Mouse (Mus musculus) frontal cortex, adult 2 months (tissue): Measurements from ENCODE around the gene Boc. TPM values are rescaled to one million over a fixed set of nuclear protein-coding genes. Genes with fewer than 3 reads are reported as not detected.

Experiments
- DNase-seq, 2 experiments: peaks; one replicate each; pipeline ENCODE4 v3.0.0; 2022; ENCODE audit warnings: low spot score in 1 of 2; ENCODE audit errors: extremely low spot score in 1 of 2
- polyA plus RNA-seq: library from polyadenylated mRNA; depleted of rRNA; stranded (reverse); fragments of >200 nt; gene quantifications from 2 replicates; pipeline ENCODE4 v1.2.3, GENCODE M21; 2012; rRNA removed

Boc gene
- 7.9 and 8.5 TPM in 2 replicates for polyA plus RNA-seq

- DNase-seq: peak in 1 of 2 experiments; percentile 70
These were observed at the start of gene Boc for GRCm38 (mm10) chr16:44558471-44559329. Gene Boc, minus strand, starts transcription at chr16:44558897.

GRCm38 (mm10) chr16:44606643-44607042 is 47.9 kb upstream of the Boc start:
- DNase-seq: no peak

DNA sequence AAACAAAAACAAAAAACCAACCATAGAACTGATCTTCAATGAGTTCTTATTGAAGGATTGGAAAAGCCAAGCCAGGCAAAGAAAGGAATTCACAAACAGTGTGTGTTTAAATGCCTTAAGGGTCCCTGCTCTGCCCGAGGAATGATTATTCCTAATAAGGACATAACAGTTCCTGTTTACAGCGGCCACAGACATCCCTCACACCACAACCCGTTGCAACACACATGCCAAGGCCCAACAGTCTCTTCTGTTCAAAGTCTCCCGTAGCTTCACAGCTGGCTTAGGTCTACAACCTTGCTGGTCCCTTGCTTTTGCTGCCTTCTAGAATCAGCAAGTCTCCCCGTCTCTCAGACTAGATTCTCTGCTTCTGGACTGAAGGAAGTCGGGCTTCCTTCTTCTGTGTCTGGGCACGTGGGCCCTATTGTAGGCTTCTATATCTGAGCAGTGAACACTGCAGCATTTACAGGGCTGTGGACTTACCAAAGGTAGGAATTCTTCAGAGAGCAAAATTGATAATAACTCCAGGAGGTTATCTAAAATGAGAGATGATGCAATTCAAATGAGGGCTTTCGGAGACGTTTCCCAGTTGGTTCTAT is 45.4 kb upstream of the Boc start:
- DNase-seq: no peak

DNA sequence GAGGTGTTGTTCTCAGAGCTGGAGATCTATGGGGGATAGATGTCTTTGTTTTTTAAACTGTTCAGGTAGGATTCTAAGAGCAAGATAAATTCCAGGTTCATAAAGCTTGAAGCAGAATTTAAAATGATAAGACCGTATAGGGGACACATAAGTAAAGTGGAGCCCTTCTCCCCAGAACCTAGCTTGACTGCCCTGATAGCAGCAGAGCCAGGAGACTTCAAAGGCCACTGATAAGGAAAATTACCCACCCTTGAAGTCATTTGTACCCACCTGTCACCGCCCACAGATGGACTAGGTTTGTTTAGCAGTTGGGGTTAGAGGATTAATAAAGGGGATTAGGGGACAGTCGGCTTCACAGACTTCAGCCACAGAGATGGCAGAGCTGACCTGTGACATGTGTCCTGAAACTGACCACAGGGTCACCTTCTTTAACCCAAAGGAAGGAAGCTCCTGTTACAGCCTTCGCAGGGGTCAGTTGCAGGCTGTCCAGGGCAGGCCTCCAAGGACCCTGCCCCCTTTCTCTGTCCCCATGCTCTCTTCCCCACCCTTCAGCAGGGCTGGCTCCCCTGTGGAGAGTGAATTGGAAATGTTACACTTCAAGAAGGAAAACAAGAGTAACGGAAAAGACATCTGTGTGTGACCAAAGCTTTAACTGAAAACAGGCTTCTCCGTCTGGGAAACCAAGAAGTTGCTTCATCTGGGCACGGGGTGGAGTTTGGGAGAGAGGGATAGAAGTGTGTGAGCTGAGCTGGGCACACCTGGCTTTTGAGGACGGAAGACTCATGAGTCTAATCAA is 43.5 kb upstream of the Boc start:
- DNase-seq: no peak

- no peak for DNase-seq
These were observed 42.5 kb upstream of the Boc start for GRCm38 (mm10) chr16:44601182-44601581.

DNA sequence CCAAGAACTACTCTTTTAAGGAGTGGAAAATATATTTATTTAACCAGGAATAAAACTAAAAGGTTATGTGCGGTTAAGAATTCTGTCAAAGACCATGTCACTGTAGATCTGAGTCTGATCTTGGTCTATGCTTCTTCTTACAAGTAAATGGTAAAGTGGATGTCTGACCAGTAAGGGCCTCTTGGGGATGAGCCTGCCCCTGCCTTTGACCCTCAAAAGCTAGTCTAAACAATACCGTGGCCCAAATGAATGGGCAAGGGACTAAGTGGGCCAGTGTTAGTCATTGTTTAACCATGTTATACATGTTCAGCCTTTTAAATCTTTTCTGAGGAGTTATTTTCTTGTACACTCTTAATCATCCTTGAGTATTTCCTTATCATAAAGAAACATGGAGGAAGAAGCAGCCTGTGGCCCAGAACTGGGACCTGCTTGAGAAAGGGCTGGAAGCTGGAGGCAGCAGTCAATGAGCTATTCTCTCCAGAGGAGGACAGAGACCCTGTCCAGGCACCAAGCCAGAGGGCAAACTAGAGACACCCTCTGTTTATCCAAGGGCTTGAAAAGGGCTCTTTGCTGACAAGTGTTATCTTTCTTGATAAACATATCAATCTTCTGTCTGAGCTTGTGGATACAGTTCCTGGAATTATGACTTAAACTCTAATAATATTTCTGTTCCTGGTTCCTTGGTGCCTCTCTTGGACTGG is 38.6 kb upstream of the Boc start:
- DNase-seq: no peak

GRCm38 (mm10) chr16:44589506-44589905 is 30.8 kb upstream of the Boc start:
- DNase-seq: peak in 1 of 2 experiments; percentile 25

GRCm38 (mm10) chr16:44579421-44580024 is 20.8 kb upstream of the Boc start:
- DNase-seq: no peak

- no peak for DNase-seq
These were observed 19.9 kb upstream of the Boc start for GRCm38 (mm10) chr16:44578551-44578950.

- DNase-seq: no peak
These were observed 9.4 kb upstream of the Boc start for GRCm38 (mm10) chr16:44568056-44568455.

GRCm38 (mm10) chr16:44565328-44566210 is 6.9 kb upstream of the Boc start:
- DNase-seq: no peak

DNA sequence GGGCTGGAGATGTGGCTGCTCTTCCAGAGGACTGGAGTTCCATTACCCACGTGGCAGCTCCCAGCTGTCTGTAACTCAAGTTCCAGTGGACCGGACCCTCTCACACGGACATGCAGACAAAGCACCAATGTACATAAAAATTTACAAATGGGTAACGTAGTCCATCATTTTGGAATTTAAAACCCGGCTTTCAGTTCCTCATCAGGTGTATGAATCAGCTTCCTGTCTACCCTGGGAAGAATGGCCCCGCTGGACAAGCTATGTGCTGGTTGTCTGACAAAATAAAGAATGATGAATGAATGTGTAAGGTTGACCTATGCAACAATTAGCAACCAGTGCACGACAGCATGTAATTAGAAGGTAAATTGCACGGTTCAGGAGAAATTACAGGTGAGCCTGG is 5.7 kb upstream of the Boc start:
- DNase-seq: no peak

DNA sequence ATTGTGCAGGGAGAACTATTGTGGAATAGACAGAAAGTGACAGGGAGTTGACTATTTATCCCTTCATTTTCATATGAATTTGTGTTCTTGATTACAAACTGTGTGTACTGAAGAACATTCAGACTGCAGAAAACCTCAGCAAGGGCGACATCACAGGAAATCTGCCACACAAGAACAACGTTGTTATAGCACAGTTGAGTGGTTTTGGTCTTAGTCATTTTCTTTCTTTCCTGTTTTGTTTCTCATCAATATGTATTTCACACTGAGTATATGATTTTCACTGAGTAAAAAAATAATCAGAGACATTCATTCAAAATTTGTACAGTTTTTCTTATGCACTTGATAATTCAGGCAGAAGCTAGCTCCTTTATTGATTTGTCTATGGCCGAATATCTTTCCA is 3.4 kb upstream of the Boc start:
- no peak for DNase-seq

DNA sequence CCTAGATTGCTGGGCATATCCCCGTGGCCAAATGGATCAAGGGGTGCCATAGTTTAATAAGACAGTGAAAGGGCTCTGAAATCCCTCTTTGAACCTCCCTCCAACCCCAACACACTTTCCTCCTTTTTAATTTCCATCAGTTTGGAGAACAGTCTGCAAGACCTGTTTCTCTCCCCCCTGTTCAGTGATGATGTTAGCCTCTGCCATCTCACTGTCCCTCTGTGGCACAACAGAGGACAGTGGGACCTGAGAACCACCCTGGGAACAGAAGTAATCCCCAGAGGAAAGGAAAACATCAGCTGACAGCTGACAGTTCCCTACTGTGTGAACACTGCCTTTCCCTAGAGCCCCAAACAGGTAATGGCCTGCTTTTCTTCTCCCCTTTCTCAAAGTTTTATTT is 1.5 kb upstream of the Boc start:
- no peak for DNase-seq

GRCm38 (mm10) chr16:44559330-44559695 is 616 bp upstream of the Boc start:
- DNase-seq: no peak

DNA sequence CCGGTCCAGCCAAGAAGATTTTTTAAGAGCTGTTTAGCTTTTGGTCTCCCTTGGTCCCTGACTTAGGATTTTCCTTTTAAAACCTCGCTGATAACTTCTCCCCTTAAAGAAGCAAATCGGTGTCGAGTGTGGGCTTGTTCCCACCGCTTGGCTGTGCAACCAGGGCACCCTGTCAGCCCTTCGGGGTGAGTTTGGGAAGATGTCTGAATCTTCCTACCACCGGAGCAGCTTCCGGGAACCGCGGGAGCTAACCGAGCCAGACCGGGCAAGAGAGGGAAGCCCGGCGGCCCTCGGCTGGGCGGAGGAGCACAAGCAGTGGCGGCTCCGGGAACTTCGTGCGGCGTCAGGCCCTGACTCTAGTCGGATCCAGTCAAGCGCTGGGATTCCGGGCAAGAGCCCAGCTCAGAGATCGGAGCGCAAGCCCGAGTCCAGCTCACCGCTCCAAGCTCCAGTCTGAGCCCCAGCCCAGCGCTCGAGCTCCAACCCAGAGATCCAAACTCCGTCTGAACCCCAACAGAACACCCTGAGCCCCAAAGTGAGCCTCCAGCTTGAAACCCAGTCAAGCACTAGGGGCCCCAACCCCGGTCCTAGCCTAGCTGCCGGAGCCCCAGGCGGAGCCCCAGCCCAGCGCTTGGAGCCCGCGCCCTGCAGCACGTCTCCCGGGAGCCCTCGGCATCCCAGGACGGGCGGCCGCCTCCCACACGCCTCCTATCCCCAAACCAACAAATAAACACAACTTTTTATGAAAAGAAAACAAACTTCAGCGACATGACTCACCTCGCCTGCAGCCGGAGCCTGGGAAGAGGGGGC is 831 bp downstream of the Boc start:
- DNase-seq: peak in 1 of 2 experiments; percentile 65

DNA sequence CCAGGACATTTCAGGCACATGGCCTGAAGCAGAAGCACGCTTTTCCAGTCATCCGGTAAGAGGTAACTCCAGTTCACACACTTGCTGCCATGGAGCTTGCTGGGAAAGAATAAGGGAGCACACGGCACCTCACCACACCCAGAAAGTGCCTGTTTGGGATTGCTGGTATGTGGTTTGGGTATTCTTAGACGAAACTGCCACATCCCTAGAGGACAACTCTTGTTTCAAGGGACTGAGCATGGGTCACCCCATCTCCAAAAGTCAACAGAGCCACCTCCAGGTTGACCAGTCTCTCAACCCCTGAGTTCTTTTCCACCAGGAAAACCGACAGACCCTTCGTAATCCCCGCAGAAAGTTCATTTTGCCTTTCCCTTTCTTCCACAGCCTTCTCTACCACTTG is 1.6 kb downstream of the Boc start:
- DNase-seq: no peak
